Mouse (Mus musculus) heart, adult 2 months (tissue): ENCODE data around the gene Efna5. TPM values are rescaled to one million over a fixed set of nuclear protein-coding genes. Genes with fewer than 3 reads are reported as not detected.

Experiments used
- DNase-seq, 2 experiments: peaks; one replicate each; pipeline ENCODE4 v3.0.0; 2021
- H3K27ac ChIP-seq: fragments of 200-600 bp; 2 replicates; pipeline ENCODE4 v1.8.1; 2022
- H3K27me3 ChIP-seq: fragments of 200-500 bp; 2 replicates; pipeline ENCODE4 v1.6.1; 2012; ENCODE audit warnings: mild to moderate bottlenecking, low read length, inconsistent platforms, mixed read lengths; ENCODE audit not compliant: control insufficient read depth, insufficient read depth
- H3K36me3 ChIP-seq: fragments of 200-500 bp; 2 replicates; pipeline ENCODE4 v1.6.1; 2012; ENCODE audit warnings: low read length, inconsistent platforms; ENCODE audit not compliant: control insufficient read depth, insufficient read depth
- H3K4me1 ChIP-seq: fragments of 200-500 bp; 2 replicates; pipeline ENCODE4 v1.6.1; 2011; ENCODE audit warnings: low read length; ENCODE audit not compliant: control insufficient read depth, insufficient read depth
- H3K4me3 ChIP-seq: fragments of 200-600 bp; 2 replicates; pipeline ENCODE4 v1.8.1; 2022
- H3K79me2 ChIP-seq: fragments of 200-500 bp; replicated peaks from 2 replicates; pipeline ENCODE4 v1.6.1; 2012; ENCODE audit warnings: mild to moderate bottlenecking, inconsistent platforms, low read length, moderate library complexity, mixed read lengths; ENCODE audit not compliant: control insufficient read depth, insufficient read depth
- H3K9ac ChIP-seq: fragments of 200-500 bp; 2 replicates; pipeline ENCODE4 v1.6.1; 2012; ENCODE audit warnings: low read depth, mild to moderate bottlenecking, control low read depth, inconsistent platforms, low read length, mixed read lengths
- CTCF ChIP-seq: fragments of 200-600 bp; IDR thresholded peaks from 2 replicates; pipeline ENCODE4 v1.8.1; 2022; ENCODE audit warnings: antibody characterized with exemption, mild to moderate bottlenecking, moderate library complexity
- EP300 ChIP-seq: fragments of 200-500 bp; IDR thresholded peaks from 2 replicates; pipeline ENCODE4 v1.6.1; 2011; ENCODE audit warnings: low read depth, low read length, control low read depth; ENCODE audit not compliant: insufficient read depth
- POLR2A ChIP-seq: fragments of 200-500 bp; IDR thresholded peaks from 2 replicates; pipeline ENCODE4 v1.6.1; 2011; ENCODE audit warnings: mild to moderate bottlenecking, low read depth, low read length, control low read depth; ENCODE audit not compliant: insufficient read depth
- WGBS: fragments of 180-500 bp; shearing (Covaris S2); methylation state at CpG from one replicate; pipeline ENCODE4 v1.1.7; 2018; 5-methylcytosine and 5-hydroxymethylcytosine counted together
- intact Hi-C: fragments of 180-260 bp; cut with DNase I; formaldehyde crosslinking; loops from one replicate; pipeline ENCODE4 v1.15.1; 2025
- polyA plus RNA-seq: library from polyadenylated mRNA; depleted of rRNA; stranded (reverse); fragments of >200 nt; gene quantifications from 2 replicates; pipeline ENCODE4 v1.2.3, GENCODE M21; 2012
- total RNA-seq, 2 experiments: library from RNA; stranded (reverse); gene quantifications; 2 replicates each; pipeline ENCODE4 v1.2.3; 2021

The Efna5 gene
- total and polyA plus RNA-seq, 3 experiments = 3.9 to 24.0 (median 17.5) TPM

DNA sequence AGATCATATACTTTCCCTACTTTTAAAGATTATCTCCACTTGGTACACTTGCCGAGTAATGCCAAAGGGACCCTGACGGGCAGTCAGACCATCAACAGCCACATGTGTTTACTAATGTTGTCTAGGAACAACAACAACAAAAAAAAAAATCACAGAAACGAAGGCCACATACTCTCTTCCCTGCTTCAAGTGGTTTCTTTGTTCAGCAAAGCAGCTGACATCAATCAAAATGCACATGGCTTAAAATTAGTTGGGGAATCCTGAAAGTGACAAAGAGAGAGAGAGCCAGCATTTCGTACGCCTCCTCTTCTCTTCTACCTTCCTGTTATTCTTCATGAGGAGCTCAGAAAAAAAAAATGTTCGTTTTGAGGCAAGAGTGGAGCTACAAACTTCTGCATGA is 266.4 kb downstream of the Efna5 start:
- intact Hi-C loops = no loop called here
- no peaks in the 10 kb centered on the region for H3K79me2 ChIP-seq
- no peak for TF ChIP-seq POLR2A
- TF ChIP-seq CTCF = no peak
- TF ChIP-seq EP300 = no peak
- no peaks in the 10 kb centered on the region for H3K27me3 ChIP-seq
- H3K4me1 ChIP-seq = no peaks in the 10 kb centered on the region; the same call in 1 of the 2 replicates
- WGBS = 51% methylated on average over 6 of the region's 6 CpGs
- no peak overlapping the region for H3K27ac ChIP-seq
- H3K36me3 ChIP-seq = no peaks in the 10 kb centered on the region
- H3K4me3 ChIP-seq = no peak overlapping the region
- H3K9ac ChIP-seq = no peak overlapping the region
- DNase-seq = no peak

DNA sequence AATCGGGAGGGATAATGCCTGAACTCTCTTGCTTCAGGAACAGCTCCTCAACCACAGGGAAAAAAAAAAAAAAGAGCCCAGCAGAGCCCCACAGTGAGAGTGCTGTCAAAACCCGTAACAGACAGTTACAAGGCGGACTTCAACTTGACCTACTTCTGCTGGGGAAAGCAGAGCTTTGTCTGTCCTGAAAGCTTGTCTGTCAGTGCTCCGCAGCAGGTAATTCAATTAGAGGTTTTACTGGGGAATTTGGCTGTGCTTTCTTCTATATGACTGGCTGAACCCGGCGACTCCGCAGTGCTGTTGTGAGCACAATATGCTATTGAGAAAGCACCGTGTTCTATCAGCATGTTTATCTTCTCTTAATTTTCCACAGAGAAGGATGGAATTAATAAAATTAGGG is 266.9 kb downstream of the Efna5 start:
- H3K4me3 ChIP-seq = no peak overlapping the region
- intact Hi-C loops = no loop called here
- 69% methylated on average over 8 of the region's 8 CpGs for WGBS
- H3K9ac ChIP-seq = no peak overlapping the region
- H3K36me3 ChIP-seq = no peaks in the 10 kb centered on the region
- H3K4me1 ChIP-seq = no peaks in the 10 kb centered on the region; the same call in 1 of the 2 replicates
- H3K27ac ChIP-seq = no peak overlapping the region
- no peaks in the 10 kb centered on the region for H3K27me3 ChIP-seq
- H3K79me2 ChIP-seq = no peaks in the 10 kb centered on the region
- DNase-seq = no peak
- TF ChIP-seq POLR2A (no peak), EP300 (no peak), CTCF (no peak)

DNA sequence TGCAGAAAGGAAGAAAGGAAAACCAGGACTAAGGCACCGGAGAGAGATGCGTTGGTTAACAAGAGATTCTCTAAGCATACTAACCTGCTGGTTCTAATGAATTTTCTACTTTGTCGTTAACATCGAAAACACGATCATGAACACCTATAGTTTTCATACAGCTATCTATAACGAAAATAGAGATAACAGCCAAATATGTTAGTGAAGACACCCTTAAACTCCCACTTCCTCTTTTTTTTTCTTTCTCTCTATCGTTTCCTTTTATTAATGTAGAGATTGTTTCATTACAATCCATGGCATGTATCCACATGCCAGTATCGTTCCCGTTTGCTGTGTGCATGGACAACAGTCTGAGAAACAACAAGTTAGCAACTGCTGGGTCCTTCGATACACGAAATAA is 267.9 kb downstream of the Efna5 start:
- no peak for TF ChIP-seq CTCF
- no peak for TF ChIP-seq POLR2A
- no peak for TF ChIP-seq EP300
- no peak overlapping the region for H3K4me3 ChIP-seq
- no peaks in the 10 kb centered on the region for H3K36me3 ChIP-seq
- no peaks in the 10 kb centered on the region for H3K79me2 ChIP-seq
- no peaks in the 10 kb centered on the region for H3K27me3 ChIP-seq
- intact Hi-C loops = no loop called here
- no peak overlapping the region for H3K9ac ChIP-seq
- no peak for DNase-seq
- no peak overlapping the region for H3K27ac ChIP-seq
- no peaks in the 10 kb centered on the region; the same call in 1 of the 2 replicates for H3K4me1 ChIP-seq
- WGBS = 87% methylated on average over 11 of the region's 11 CpGs

DNA sequence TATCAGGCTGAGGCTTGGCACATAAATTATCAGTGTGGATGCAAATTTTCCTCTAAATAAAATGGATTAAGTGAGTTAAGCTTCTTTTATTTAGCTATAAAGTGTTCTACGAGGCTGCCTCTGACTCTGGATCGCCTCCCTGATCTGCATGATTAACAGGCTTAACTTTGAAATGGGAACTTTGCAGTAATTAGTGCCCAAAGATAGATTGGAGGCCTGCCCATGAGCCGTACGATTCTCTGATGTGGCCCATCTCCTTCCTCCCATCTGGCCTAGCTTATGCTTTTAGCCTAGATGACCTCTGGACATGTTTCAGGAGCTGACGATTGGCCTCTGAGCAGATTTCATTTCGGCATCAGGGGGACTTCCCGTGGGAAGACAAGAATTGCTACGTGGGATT is 273.0 kb downstream of the Efna5 start:
- no peak for TF ChIP-seq CTCF
- no peak for TF ChIP-seq POLR2A
- no peak for TF ChIP-seq EP300
- Histone ChIP-seq H3K27ac (no peak overlapping the region), H3K4me1 (no peaks in the 10 kb centered on the region), H3K79me2 (no peaks in the 10 kb centered on the region), H3K4me3 (no peak overlapping the region), H3K9ac (no peak overlapping the region), H3K27me3 (no peaks in the 10 kb centered on the region), H3K36me3 (no peaks in the 10 kb centered on the region)
- intact Hi-C loops = no loop called here
- DNase-seq = no peak
- WGBS = 65% methylated on average over 8 of the region's 8 CpGs

DNA sequence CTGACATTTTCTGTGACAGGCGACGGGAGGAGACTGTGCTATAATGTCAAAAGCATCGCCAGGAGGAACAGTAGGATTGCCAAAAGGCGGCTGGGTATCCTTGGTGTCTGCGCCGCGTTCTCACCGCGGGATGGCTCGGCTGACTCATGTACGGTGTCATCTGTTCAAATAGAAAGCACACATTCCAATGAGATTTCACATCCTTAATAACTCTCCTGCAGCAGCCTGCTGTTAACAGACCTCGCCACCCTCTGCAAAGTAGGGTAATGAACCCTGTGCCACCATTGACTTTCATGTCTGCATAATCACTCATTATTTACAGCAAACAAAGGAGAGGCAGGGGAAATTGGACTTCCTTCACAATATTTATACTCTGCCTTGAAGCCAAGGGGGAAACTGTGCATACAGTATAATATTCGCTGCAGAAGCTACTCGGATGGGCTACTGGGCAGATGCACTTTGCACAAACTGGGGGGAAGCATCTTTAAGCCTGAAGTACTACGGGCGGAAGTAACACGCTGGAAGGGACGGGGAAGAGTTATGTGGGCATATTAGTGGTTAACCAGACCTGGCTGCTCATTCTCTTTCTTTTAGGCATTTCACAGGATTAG is 273.7 kb downstream of the Efna5 start:
- Histone ChIP-seq H3K27me3 (no peaks in the 10 kb centered on the region), H3K4me3 (no peak overlapping the region), H3K9ac (no peak overlapping the region), H3K27ac (no peak overlapping the region), H3K4me1 (no peaks in the 10 kb centered on the region), H3K36me3 (no peaks in the 10 kb centered on the region), H3K79me2 (no peaks in the 10 kb centered on the region)
- WGBS = 87% methylated on average over 18 of the region's 18 CpGs
- TF ChIP-seq EP300 (no peak), POLR2A (no peak), CTCF (no peak)
- intact Hi-C loops = no loop called here
- no peak for DNase-seq

DNA sequence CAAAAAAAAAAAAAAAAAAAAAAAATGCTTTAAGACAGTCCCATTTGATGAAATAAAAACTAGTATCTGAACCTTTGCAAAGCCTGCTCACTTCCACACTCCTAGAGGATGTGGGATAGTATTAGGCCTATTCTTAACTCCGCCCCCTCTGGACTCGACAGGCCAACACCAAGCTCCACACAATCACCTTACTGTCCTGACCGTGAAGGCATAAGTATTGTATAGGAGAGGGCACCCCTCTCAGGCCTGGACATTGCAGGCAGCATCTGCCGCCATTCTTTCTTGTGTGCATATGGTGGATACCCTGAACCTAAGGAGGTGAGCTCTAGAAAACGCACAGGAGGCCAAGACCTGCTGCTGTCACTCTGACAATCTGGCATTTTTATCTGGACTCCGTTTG is 274.4 kb downstream of the Efna5 start:
- Histone ChIP-seq H3K27me3 (no peaks in the 10 kb centered on the region), H3K27ac (no peak overlapping the region), H3K79me2 (no peaks in the 10 kb centered on the region), H3K4me3 (no peak overlapping the region), H3K36me3 (no peaks in the 10 kb centered on the region), H3K4me1 (no peaks in the 10 kb centered on the region), H3K9ac (no peak overlapping the region)
- intact Hi-C loops = no loop called here
- TF ChIP-seq CTCF (no peak), POLR2A (no peak), EP300 (no peak)
- 87% methylated on average over 6 of the region's 6 CpGs for WGBS
- no peak for DNase-seq
